Mouse (Mus musculus): ENCODE results near the gene Edn3.

DNA sequence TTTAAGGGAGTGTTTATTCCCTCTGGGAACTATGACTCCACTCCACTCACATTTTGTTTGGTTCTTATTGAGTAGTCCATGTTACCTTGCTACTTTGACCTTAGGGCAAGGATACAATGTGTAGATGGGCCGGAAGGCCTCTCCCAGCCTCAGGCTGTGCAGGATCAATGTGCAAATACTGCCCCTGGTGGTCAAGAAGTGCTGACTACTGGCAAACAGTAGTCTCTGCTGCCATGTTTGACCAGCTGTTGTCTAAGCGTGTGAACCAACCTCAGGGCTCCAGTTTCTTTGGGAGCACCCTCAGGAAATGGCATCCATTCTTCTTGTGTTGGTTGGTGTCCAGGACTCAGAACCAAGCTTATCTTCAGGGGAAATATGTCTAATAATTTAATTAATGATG lies 36.6 kb downstream of the Edn3 start:
- peak; percentile 10; the same call in 1 of the 2 replicates for TF ChIP-seq CTCF (IDR thresholded peaks at IDR 0.05; ENCODE audit: control insufficient read depth, insufficient read depth, low read length)
- no peak for TF ChIP-seq POLR2A (IDR thresholded peaks at IDR 0.05; ENCODE audit: borderline replicate concordance, control insufficient read depth, low read depth, low read length)
